Mouse (Mus musculus) small intestine, adult 2 months (tissue): Measurements from ENCODE around the gene Tfrc. TPM values are rescaled to one million over a fixed set of nuclear protein-coding genes. Genes with fewer than 3 reads are reported as not detected.

Experiments used
- H3K27ac ChIP-seq: fragments of 200-500 bp; 2 replicates; pipeline ENCODE4 v1.5.1; 2012; ENCODE audit warnings: low read depth, low read length, control low read depth, inconsistent platforms; ENCODE audit not compliant: insufficient read depth
- H3K27me3 ChIP-seq: fragments of 200-500 bp; 2 replicates; pipeline ENCODE4 v1.6.1; 2012; ENCODE audit warnings: mild to moderate bottlenecking, moderate library complexity, low read length, inconsistent platforms; ENCODE audit not compliant: control insufficient read depth, insufficient read depth
- H3K36me3 ChIP-seq: fragments of 200-500 bp; 2 replicates; pipeline ENCODE4 v1.6.1; 2012; ENCODE audit warnings: mild to moderate bottlenecking, low read length, control low read depth, inconsistent platforms; ENCODE audit not compliant: control insufficient read depth, insufficient read depth
- H3K4me1 ChIP-seq: fragments of 200-500 bp; 2 replicates; pipeline ENCODE4 v1.6.1; 2012; ENCODE audit warnings: low read length, inconsistent platforms, mixed read lengths; ENCODE audit not compliant: control insufficient read depth, insufficient read depth, insufficient read length
- H3K4me3 ChIP-seq: fragments of 200-500 bp; 2 replicates; pipeline ENCODE4 v1.5.1; 2012; ENCODE audit warnings: low read depth, mild to moderate bottlenecking, control low read depth, inconsistent platforms, low read length, moderate library complexity
- CTCF ChIP-seq: fragments of 200-500 bp; IDR thresholded peaks from 2 replicates; pipeline ENCODE4 v1.5.1; 2012; ENCODE audit warnings: low read depth, mild to moderate bottlenecking, control low read depth, inconsistent platforms, low read length, moderate library complexity, mixed read lengths; ENCODE audit not compliant: insufficient replicate concordance, insufficient read length; ENCODE audit errors: extremely low read depth
- POLR2A ChIP-seq: fragments of 200-500 bp; IDR thresholded peaks from 2 replicates; pipeline ENCODE4 v1.6.1; 2012; ENCODE audit warnings: low read depth, mild to moderate bottlenecking, control low read depth, inconsistent platforms, low read length, moderate library complexity
- WGBS: fragments of 180-500 bp; shearing (Covaris S2); methylation state at CpG from one replicate; pipeline ENCODE4 v1.1.7; 2018; 5-methylcytosine and 5-hydroxymethylcytosine counted together
- polyA plus RNA-seq: library from polyadenylated mRNA; depleted of rRNA; stranded (reverse); fragments of >200 nt; gene quantifications from 2 replicates; pipeline ENCODE4 v1.2.3, GENCODE M21; 2012

Tfrc gene
- polyA plus RNA-seq, 1 experiment = 3.0 TPM

DNA sequence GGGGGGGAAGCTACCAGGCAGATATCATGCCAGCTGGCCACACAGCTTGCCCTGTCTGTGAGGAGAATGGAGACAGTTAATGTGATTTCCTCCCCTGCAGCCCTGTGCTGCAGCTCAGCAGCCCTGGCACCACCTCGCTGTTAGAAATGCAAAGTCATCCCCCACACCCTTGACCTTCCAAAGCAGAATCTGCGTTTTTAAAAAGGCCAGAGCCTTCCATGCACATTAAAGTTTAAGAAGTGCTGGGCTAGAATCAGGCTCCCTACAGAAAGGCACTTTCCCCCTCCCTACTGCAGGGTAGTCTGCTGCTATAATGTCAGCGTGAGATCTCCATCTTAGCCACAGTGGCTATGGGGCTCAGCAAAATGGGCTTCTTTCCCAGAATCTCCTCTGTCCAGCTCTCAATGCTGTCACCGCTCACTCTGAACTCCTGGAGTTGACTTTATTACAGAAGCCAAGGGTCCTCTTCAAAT is 10.8 kb upstream of the Tfrc start:
- no peak overlapping the region for H3K4me3 ChIP-seq
- H3K4me1 ChIP-seq = peaks cover 1% of the 10 kb centered on the region; the same call in 1 of the 2 replicates
- WGBS = 65% methylated on average over 4 of the region's 4 CpGs
- no peaks in the 10 kb centered on the region for H3K27me3 ChIP-seq
- no peak for TF ChIP-seq POLR2A
- TF ChIP-seq CTCF = no peak
- no peak overlapping the region for H3K27ac ChIP-seq
- H3K36me3 ChIP-seq = no peaks in the 10 kb centered on the region

DNA sequence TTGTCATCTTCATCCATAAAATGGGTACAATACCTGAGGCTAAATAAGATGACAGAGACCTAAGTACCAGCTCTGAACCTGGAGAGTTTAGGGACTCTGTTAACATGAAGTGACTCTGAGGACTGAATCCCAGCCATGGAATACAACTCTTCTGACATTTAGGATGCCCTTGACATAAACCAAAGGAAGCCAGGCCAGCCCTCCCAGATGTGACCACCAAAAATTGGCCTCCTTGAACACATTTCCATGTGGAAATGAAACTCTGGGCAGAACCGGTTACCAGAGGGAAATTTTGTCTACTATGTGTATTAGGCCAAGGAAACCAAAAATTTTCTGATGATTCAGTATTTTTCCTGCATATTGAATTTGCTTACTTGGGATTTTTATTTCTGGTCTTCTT is 9.6 kb upstream of the Tfrc start:
- H3K4me1 ChIP-seq = 0 out of 2 replicates have a peak, but pooled peaks cover 1% of the 10 kb centered on the region
- no peak for TF ChIP-seq CTCF
- no peak for TF ChIP-seq POLR2A
- no peaks in the 10 kb centered on the region for H3K27me3 ChIP-seq
- no peak overlapping the region for H3K4me3 ChIP-seq
- no peaks in the 10 kb centered on the region for H3K36me3 ChIP-seq
- no peak overlapping the region for H3K27ac ChIP-seq
- WGBS = 88% methylated on average over 1 of the region's 1 CpGs

DNA sequence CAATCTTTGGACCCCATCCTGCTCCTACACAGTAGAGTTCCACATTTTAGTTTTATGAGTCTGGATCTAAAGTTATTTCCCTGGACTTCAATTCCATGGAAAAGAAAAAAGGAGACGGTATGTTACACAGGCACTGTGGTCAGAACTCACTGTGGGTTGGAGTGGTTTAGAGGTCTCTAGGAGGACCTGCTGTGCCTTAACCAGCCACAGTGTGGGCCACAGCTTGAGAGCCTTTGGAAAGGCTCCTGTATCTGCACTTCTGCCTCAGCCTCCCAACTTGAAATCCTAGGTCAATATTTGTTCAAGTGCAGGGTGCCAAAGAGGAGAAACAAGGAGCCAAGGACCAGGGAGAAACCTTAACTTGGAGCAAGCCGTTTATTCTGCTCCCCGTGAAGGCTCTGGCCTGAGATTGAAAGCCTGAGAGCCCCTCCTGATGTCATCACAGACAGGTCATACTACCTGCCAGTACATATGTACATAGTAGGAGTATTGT is 6.5 kb upstream of the Tfrc start:
- H3K27ac ChIP-seq = no peak overlapping the region
- H3K36me3 ChIP-seq = no peaks in the 10 kb centered on the region
- WGBS = 57% methylated on average over 3 of the region's 3 CpGs
- TF ChIP-seq POLR2A (no peak), CTCF (no peak)
- H3K27me3 ChIP-seq = no peaks in the 10 kb centered on the region
- no peak overlapping the region for H3K4me3 ChIP-seq
- H3K4me1 ChIP-seq = no peaks in the 10 kb centered on the region

DNA sequence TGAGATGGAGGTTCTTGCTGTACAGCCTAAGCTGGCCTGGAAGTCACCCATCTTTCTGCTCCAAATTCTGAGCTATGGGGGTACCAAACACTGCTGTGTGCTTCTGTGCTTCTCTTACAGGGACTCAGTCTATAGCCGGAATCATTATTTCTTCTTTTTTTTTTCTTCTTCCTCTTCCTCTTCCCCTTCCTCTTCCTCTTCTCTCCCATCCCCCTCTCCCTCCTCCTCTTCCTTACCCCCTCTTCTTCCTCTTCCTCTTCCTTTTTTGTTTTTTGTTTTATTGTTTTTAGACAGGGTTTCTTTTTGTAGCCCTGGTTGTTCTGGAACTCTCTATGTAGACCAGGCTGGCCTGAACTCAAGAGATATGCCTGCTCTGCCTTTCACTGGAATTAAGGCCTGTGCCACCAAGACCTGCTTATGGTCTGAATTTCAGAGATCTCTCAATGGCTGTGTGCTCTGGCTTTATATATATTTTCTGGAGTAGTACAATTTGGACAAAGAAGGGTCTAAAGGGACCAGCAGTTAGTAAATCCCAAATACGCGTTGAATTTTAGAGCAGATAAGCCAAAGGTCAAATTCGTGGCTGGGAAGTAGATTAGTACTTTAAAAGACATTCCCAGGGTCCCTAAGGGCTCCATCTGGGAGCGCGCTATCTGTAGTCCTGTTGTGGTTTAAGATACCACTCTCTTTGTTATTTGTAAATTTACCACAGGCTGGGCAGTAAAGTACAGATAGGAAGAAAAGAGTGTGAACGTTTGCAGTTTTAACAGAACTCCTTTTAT is 967 bp upstream of the Tfrc start:
- Histone ChIP-seq H3K36me3 (no peaks in the 10 kb centered on the region), H3K27ac (peak overlapping the region; percentile 61), H3K27me3 (no peaks in the 10 kb centered on the region), H3K4me3 (no peak overlapping the region), H3K4me1 (no peaks in the 10 kb centered on the region)
- WGBS = 21% methylated on average over 7 of the region's 7 CpGs
- TF ChIP-seq CTCF (no peak), POLR2A (no peak)

DNA sequence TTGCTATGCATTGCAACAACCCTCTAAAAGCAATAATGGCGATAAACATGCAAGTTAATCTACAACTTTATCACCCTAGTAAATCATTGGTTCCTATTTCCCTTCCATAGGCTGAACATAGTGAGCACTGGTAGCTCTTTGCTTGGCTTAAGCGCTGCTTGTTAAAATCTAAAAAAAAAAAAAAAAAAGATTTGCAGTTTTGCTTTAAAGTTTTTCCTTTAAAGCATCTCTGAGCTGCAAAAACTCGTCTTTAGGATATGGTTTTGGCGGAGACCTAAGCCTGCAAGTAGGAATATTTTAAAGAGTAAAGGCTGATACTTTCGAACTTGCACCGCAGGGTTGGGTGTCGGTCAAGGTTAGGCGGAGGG is 392 bp upstream of the Tfrc start:
- Histone ChIP-seq H3K36me3 (no peaks in the 10 kb centered on the region), H3K4me3 (peak overlapping the region; percentile 93), H3K27me3 (no peaks in the 10 kb centered on the region), H3K27ac (peak overlapping the region; percentile 84), H3K4me1 (no peaks in the 10 kb centered on the region)
- 3% methylated on average over 8 of the region's 8 CpGs for WGBS
- TF ChIP-seq POLR2A (no peak), CTCF (no peak)

DNA sequence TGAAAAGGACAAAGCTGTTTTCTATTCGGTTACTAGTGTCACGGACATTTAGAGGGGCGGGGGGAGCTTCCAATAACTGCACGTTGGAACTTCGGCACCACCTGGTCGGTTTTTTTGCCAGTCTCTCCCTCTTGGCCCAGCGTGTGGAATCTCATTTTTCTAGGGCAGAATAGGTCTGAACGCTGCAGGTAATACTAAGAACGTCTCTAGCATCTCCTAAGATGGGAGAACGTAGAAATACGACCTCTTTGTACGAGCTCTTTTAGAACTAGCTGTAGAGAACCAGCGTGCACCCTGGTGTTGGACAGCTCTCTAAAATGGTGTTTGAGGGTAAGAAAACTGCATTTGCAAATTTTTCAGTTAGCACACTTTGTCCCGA is 670 bp downstream of the Tfrc start:
- Histone ChIP-seq H3K27me3 (no peaks in the 10 kb centered on the region), H3K36me3 (peaks cover under 1% of the 10 kb centered on the region), H3K4me1 (no peaks in the 10 kb centered on the region), H3K27ac (peak overlapping the region; percentile 62), H3K4me3 (peak overlapping the region; percentile 93)
- under 1% methylated on average over 14 of the region's 14 CpGs for WGBS
- TF ChIP-seq CTCF (no peak), POLR2A (no peak)

DNA sequence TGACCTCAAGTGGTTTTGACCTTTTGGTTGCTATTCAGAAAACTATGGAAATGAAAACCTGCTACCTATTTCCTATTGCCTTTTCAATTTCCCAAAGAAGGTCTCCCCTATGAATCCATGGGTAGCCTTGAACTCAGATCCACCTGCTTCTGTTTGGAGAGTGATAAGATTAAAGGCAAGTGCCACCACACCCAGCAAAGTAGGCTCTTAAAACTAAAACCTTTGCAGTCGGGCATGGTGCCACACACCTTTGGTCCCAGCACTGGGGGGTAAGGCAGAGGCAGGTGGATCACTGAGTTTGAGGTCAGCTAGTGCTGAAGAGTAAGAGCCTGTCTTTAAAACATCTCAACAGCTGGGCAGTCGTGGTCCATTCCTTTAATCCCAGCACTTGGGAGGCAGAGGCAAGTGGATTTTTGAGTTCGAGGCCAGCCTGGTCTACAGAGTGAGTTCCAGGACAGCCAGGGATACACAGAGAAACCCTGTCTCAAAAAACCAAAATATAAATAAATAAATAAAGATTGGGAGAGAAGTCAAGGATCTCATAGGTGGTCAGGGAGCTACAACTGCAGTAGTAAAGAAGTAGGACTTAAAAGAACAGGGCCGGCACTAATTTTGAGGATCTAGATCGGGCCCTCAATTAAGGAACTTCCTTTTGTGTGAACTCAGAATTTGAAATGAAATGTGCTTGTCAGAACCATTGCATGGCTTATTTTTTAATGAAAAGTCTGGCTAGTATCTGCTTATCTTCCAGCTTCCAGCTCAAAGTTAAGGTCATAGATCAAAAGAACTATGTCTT is 1.9 kb downstream of the Tfrc start:
- peak overlapping the region; percentile 44 for H3K4me3 ChIP-seq
- no peaks in the 10 kb centered on the region for H3K27me3 ChIP-seq
- TF ChIP-seq POLR2A (no peak), CTCF (no peak)
- H3K4me1 ChIP-seq = no peaks in the 10 kb centered on the region
- peaks cover 10% of the 10 kb centered on the region for H3K36me3 ChIP-seq
- H3K27ac ChIP-seq = no peak overlapping the region
- 20% methylated on average over 5 of the region's 5 CpGs for WGBS
